Mouse (Mus musculus) liver, postnatal 0 days (tissue): ENCODE data around the gene Prkcd. TPM values are rescaled to one million over a fixed set of nuclear protein-coding genes. Genes with fewer than 3 reads are reported as not detected.
A peak's percentile ranks its signal among the peaks of the same experiment; 100 is the strongest.
"Not testable (repeated sequence)": the region's sequence is repeated elsewhere in the genome, so short reads cannot be mapped to it uniquely, and the experiment has no call there.

Source experiments
- ATAC-seq: fragments of 200-750 bp; cut with Nextera tagmentation; 2 replicates; pipeline ENCODE4 v1.8.0; 2017; ENCODE audit warnings: mild to moderate bottlenecking, moderate library complexity
- DNase-seq: peaks from one replicate; pipeline ENCODE4 v3.0.0-alpha.2; 2016
- H3K27ac ChIP-seq: fragments of 300-500 bp; sonication (generic); 2 replicates; pipeline ENCODE4 v1.5.1; 2014; ENCODE audit warnings: antibody characterized with exemption, moderate library complexity, mild to moderate bottlenecking, low read depth
- H3K27me3 ChIP-seq: fragments of 300-500 bp; sonication (generic); 2 replicates; pipeline ENCODE4 v1.6.1; 2014; ENCODE audit warnings: low read length, control low read depth, mixed read lengths; ENCODE audit not compliant: insufficient read depth
- H3K36me3 ChIP-seq: fragments of 300-500 bp; sonication (generic); replicated peaks from 2 replicates; pipeline ENCODE4 v1.6.1; 2014; ENCODE audit warnings: mild to moderate bottlenecking, control low read depth, low read length, moderate library complexity, mixed read lengths; ENCODE audit not compliant: insufficient read depth
- H3K4me1 ChIP-seq: fragments of 300-500 bp; sonication (generic); 2 replicates; pipeline ENCODE4 v1.6.1; 2014; ENCODE audit warnings: antibody characterized with exemption, mild to moderate bottlenecking, control low read depth; ENCODE audit not compliant: insufficient read depth
- H3K4me2 ChIP-seq: fragments of 300-500 bp; sonication (generic); 2 replicates; pipeline ENCODE4 v1.6.1; 2014; ENCODE audit warnings: low read depth, mild to moderate bottlenecking, low read length, moderate library complexity, mixed read lengths
- H3K4me3 ChIP-seq: fragments of 300-500 bp; sonication (generic); 2 replicates; pipeline ENCODE4 v1.5.1; 2014; ENCODE audit warnings: low read depth, low read length
- H3K9ac ChIP-seq: fragments of 300-500 bp; sonication (generic); replicated peaks from 2 replicates; pipeline ENCODE4 v1.6.1; 2014; ENCODE audit warnings: mild to moderate bottlenecking, moderate library complexity
- H3K9me3 ChIP-seq: fragments of 300-500 bp; sonication (generic); 2 replicates; pipeline ENCODE4 v1.6.1; 2016; ENCODE audit warnings: mild to moderate bottlenecking, control low read depth, low read length, mixed read lengths
- CTCF ChIP-seq: sonication (generic); IDR thresholded peaks from 2 replicates; pipeline ENCODE4 v1.5.1; 2016; ENCODE audit warnings: antibody characterized with exemption, low read depth
- EP300 ChIP-seq: IDR thresholded peaks from 2 replicates; pipeline ENCODE4 v1.6.1; 2016; ENCODE audit warnings: antibody characterized with exemption, low read depth, mild to moderate bottlenecking
- WGBS: fragments of 180-500 bp; shearing (Covaris S2); extraction: QIAGEN DNeasy Blood & Tissue Kit; methylation state at CpG from one replicate; pipeline ENCODE4 v1.1.7; 2014; ENCODE audit not compliant: insufficient replicate concordance; 5-methylcytosine and 5-hydroxymethylcytosine counted together
- polyA plus RNA-seq: library from polyadenylated mRNA; unstranded; fragments of >200 nt; fragmentation: Nextera tagmentation; extraction: Ambion mirVana; gene quantifications from 2 replicates; pipeline ENCODE4 v1.2.1, GENCODE M21; 2015

Prkcd gene
- polyA plus RNA-seq, 1 experiment from 2014 or later: 17.8 TPM

- peaks cover 5% of the 10 kb centered on the region for H3K4me1 ChIP-seq
- DNase-seq: no peak
- H3K27me3 ChIP-seq: no peaks in the 10 kb centered on the region
- H3K36me3 ChIP-seq: no peaks in the 10 kb centered on the region
- H3K9me3 ChIP-seq: no peaks in the 10 kb centered on the region
- no peak overlapping the region for H3K4me3 ChIP-seq
- no peak overlapping the region for H3K4me2 ChIP-seq
- TF ChIP-seq EP300: no peak
- no peak for TF ChIP-seq CTCF
- no peak overlapping the region for H3K27ac ChIP-seq
- 40% methylated on average over 19 of the region's 19 CpGs for WGBS
- no peak for ATAC-seq
- peak overlapping the region; percentile 21; the same call in 1 of the 2 replicates for H3K9ac ChIP-seq
Observed at GRCm38 (mm10) chr14:30584497-30585251, 41.3 kb downstream of the Prkcd start.

- Histone ChIP-seq H3K4me2 (no peak overlapping the region), H3K9ac (no peak overlapping the region; the same call in 1 of the 2 replicates), H3K27me3 (no peaks in the 10 kb centered on the region), H3K9me3 (no peaks in the 10 kb centered on the region), H3K27ac (no peak overlapping the region), H3K4me1 (peaks cover 5% of the 10 kb centered on the region), H3K4me3 (no peak overlapping the region), H3K36me3 (no peaks in the 10 kb centered on the region)
- WGBS: 45% methylated on average over 2 of the region's 2 CpGs
- ATAC-seq (no peak), DNase-seq (no peak)
- TF ChIP-seq CTCF (no peak), EP300 (no peak)
Observed at GRCm38 (mm10) chr14:30584077-30584476, 41.9 kb downstream of the Prkcd start.

GRCm38 (mm10) chr14:30581238-30581637 lies 44.8 kb downstream of the Prkcd start:
- H3K9ac ChIP-seq: no peak overlapping the region
- no peak overlapping the region for H3K4me2 ChIP-seq
- no peak for DNase-seq
- H3K9me3 ChIP-seq: no peaks in the 10 kb centered on the region
- WGBS: 79% methylated on average over 1 of the region's 1 CpGs
- ATAC-seq: no peak
- no peak overlapping the region for H3K27ac ChIP-seq
- H3K27me3 ChIP-seq: no peaks in the 10 kb centered on the region
- H3K4me3 ChIP-seq: no peak overlapping the region
- TF ChIP-seq CTCF (no peak), EP300 (no peak)
- no peaks in the 10 kb centered on the region for H3K36me3 ChIP-seq
- peaks cover 8% of the 10 kb centered on the region for H3K4me1 ChIP-seq

GRCm38 (mm10) chr14:30579882-30580281 lies 46.1 kb downstream of the Prkcd start:
- no peak for DNase-seq
- Histone ChIP-seq H3K36me3 (peaks cover 12% of the 10 kb centered on the region), H3K4me2 (no peak overlapping the region), H3K9me3 (no peaks in the 10 kb centered on the region), H3K9ac (no peak overlapping the region), H3K27me3 (no peaks in the 10 kb centered on the region), H3K4me1 (peaks cover 8% of the 10 kb centered on the region), H3K4me3 (no peak overlapping the region), H3K27ac (no peak overlapping the region)
- TF ChIP-seq EP300 (no peak), CTCF (no peak)
- ATAC-seq: no peak
- 31% methylated on average over 5 of the region's 5 CpGs for WGBS

- H3K9ac ChIP-seq: no peak overlapping the region
- H3K27me3 ChIP-seq: no peaks in the 10 kb centered on the region
- DNase-seq (no peak), ATAC-seq (peak; percentile 17; the same call in 1 of the 2 replicates)
- no peak overlapping the region for H3K4me3 ChIP-seq
- TF ChIP-seq EP300 (no peak), CTCF (no peak)
- H3K27ac ChIP-seq: no peak overlapping the region
- H3K4me2 ChIP-seq: no peak overlapping the region
- WGBS: 38% methylated on average over 5 of the region's 5 CpGs
- peaks cover 13% of the 10 kb centered on the region for H3K36me3 ChIP-seq
- no peaks in the 10 kb centered on the region for H3K9me3 ChIP-seq
- H3K4me1 ChIP-seq: peaks cover 3% of the 10 kb centered on the region; the same call in 1 of the 2 replicates
Observed at GRCm38 (mm10) chr14:30579180-30579579, 46.8 kb downstream of the Prkcd start.

GRCm38 (mm10) chr14:30577303-30578062 lies 48.5 kb downstream of the Prkcd start:
- H3K4me1 ChIP-seq, H3K4me2 ChIP-seq, H3K4me3 ChIP-seq, H3K27me3 ChIP-seq, H3K27ac ChIP-seq, H3K9ac ChIP-seq, H3K9me3 ChIP-seq: not testable (repeated sequence)
- peaks cover 26% of the 10 kb centered on the region for H3K36me3 ChIP-seq
- ATAC-seq (peak; percentile 72), DNase-seq (peak; percentile 33)
- WGBS: 18% methylated on average over 10 of the region's 12 CpGs
